Mouse (Mus musculus) heart, embryonic 16.5 days (tissue): Measurements from ENCODE around the gene Acss3. TPM values are rescaled to one million over a fixed set of nuclear protein-coding genes. Genes with fewer than 3 reads are reported as not detected.

Source experiments
- ATAC-seq: fragments of 200-750 bp; cut with Nextera tagmentation; replicated peaks from 2 replicates; pipeline ENCODE4 v1.8.0; 2017; ENCODE audit warnings: moderate number of reproducible peaks; ENCODE audit not compliant: insufficient read depth, low FRiP score; ENCODE audit errors: extremely low read depth
- H3K27ac ChIP-seq: fragments of 300-500 bp; sonication (generic); 2 replicates; pipeline ENCODE4 v1.5.1; 2014; ENCODE audit warnings: mild to moderate bottlenecking, low read length, control low read depth, moderate library complexity
- H3K27me3 ChIP-seq: fragments of 300-500 bp; sonication (generic); 2 replicates; pipeline ENCODE4 v1.6.1; 2014; ENCODE audit warnings: low read length, mixed read lengths; ENCODE audit not compliant: control insufficient read depth, insufficient read depth
- H3K36me3 ChIP-seq: fragments of 300-500 bp; sonication (generic); 2 replicates; pipeline ENCODE4 v1.6.1; 2014; ENCODE audit not compliant: control insufficient read depth, insufficient read depth
- H3K4me1 ChIP-seq: fragments of 300-500 bp; sonication (generic); 2 replicates; pipeline ENCODE4 v1.6.1; 2014; ENCODE audit warnings: low read length, mixed read lengths; ENCODE audit not compliant: control insufficient read depth, insufficient read depth
- H3K4me2 ChIP-seq: fragments of 300-500 bp; sonication (generic); 2 replicates; pipeline ENCODE4 v1.6.1; 2014; ENCODE audit warnings: low read depth, mild to moderate bottlenecking, control low read depth, low read length
- H3K4me3 ChIP-seq: fragments of 300-500 bp; sonication (generic); 2 replicates; pipeline ENCODE4 v1.5.1; 2014; ENCODE audit warnings: mild to moderate bottlenecking, control low read depth, low read length
- H3K9ac ChIP-seq: fragments of 300-500 bp; sonication (generic); 2 replicates; pipeline ENCODE4 v1.6.1; 2014; ENCODE audit warnings: low read length, control low read depth
- H3K9me3 ChIP-seq: fragments of 300-500 bp; sonication (generic); replicated peaks from 2 replicates; pipeline ENCODE4 v1.6.1; 2016; ENCODE audit warnings: low read length; ENCODE audit not compliant: control insufficient read depth
- WGBS: fragments of 180-500 bp; shearing (Covaris S2); extraction: QIAGEN DNeasy Blood & Tissue Kit; methylation state at CpG from one replicate; pipeline ENCODE4 v1.1.7; 2014; 5-methylcytosine and 5-hydroxymethylcytosine counted together
- polyA plus RNA-seq: library from polyadenylated mRNA; unstranded; fragments of >200 nt; fragmentation: Nextera tagmentation; extraction: Ambion mirVana; gene quantifications from 2 replicates; pipeline ENCODE4 v1.2.1, GENCODE M21; 2015

The Acss3 gene
- 2.4 and 2.8 TPM in 2 replicates for polyA plus RNA-seq

DNA sequence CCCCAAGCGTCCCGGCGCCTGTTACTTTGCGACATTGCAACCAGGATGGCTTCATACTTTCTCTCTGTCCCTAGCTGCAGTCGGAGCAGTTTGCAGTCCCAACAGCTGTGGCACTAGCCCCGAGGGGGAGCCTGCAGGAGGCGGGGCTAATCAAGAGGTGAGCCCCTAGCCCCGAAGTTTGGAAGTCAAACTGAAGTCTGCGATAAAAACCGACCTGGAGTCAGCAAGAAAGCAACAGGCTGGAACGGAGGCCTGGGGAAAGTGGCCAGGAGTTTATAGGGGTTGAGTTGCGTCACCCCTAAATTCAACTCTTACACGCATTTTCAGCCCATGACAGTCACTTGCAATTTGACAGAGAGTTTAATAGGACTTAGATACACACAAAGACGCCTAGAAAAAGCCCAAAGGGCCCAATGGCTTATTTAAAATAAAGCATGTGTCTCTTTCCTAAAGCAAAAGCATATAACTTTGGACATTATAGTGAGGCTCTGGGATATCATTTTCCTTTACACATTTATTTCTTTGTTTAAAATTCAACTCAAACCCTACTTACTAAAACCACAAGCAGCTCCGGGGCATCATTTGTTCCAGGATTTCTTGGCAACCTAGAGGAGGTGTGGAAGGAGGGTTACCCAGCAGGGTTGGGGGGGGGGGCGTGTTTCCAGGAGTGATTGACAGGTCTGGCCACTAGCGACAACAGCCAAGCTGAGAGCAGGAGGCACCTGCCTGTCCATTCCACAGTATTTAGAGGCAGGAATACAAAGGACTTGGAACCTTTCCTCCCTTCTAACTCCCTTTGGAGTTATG is at the start of gene Acss3:
Gene Acss3 (minus strand): TSS at position 140 of the 807 bp plus-strand sequence.
- no peaks in the 10 kb centered on the region for H3K9me3 ChIP-seq
- no peaks in the 10 kb centered on the region for H3K36me3 ChIP-seq
- peak within 1 kb of the TSS; percentile 74 for H3K4me3 ChIP-seq
- H3K27ac ChIP-seq, result peak within 1 kb of the TSS; percentile 58
- peak within 1 kb of the TSS; percentile 73 for H3K4me2 ChIP-seq
- peak; percentile 95 for ATAC-seq
- no peaks in the 10 kb centered on the region; the same call in 1 of the 2 replicates for H3K4me1 ChIP-seq
- WGBS, result 3% methylated on average over 17 of the region's 17 CpGs
- no peaks in the 10 kb centered on the region for H3K27me3 ChIP-seq
- peak within 1 kb of the TSS; percentile 87 for H3K9ac ChIP-seq

DNA sequence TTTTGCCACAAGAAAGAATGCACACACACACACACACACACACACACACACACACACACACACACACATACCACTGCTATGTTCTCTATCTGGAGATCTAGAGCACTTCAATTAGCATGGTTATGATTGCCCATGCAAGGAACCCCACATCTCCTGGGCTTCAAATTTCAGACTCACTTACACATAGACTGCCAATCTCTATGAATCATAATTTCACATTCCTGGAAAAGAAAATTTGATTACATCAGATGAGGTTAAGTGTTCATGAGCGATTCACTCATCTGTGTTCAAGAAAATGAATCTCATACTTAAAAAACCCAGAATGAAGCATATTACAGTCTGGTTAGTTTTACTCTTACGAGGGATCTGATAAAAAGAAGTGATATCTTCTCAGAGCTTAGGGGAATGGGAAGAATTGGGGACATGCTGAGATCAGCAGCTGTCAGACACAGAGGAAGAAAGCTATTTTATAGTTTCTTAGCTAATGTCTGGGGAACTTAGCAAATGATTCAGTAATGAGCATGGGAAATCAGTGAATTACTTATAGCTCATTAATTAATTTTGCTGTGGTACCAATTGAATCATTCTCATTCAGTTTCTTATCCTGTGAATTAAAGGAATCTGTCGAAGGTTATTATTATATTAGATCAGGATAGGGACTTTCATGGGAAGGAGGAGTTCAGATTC is 48.7 kb upstream of the Acss3 start:
- Histone ChIP-seq H3K4me2 (no peak overlapping the region), H3K9ac (no peak overlapping the region), H3K4me3 (no peak overlapping the region), H3K36me3 (no peaks in the 10 kb centered on the region), H3K9me3 (no peaks in the 10 kb centered on the region), H3K4me1 (no peaks in the 10 kb centered on the region), H3K27ac (no peak overlapping the region), H3K27me3 (no peaks in the 10 kb centered on the region)
- ATAC-seq, result no peak
- 68% methylated on average over 3 of the region's 3 CpGs for WGBS

DNA sequence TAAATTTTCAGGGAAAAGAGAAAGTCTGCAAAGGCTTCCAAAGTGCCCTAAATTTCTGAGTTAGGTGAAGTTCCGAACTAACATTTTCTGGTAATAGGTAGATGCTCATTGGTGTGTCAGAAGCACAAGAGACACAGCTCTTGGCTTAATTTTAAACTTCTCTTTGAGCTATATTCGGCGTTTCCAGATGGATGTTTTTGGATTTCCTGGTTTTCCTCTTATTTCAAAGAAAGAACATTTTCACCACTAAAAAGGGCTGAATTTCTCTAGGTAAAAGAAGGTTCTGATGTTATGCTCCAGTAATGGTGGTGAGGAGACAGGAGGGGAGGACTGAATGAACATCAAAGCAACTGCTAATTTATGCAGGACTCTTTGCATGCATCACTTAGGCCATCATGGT is 43.0 kb upstream of the Acss3 start:
- no peaks in the 10 kb centered on the region for H3K36me3 ChIP-seq

DNA sequence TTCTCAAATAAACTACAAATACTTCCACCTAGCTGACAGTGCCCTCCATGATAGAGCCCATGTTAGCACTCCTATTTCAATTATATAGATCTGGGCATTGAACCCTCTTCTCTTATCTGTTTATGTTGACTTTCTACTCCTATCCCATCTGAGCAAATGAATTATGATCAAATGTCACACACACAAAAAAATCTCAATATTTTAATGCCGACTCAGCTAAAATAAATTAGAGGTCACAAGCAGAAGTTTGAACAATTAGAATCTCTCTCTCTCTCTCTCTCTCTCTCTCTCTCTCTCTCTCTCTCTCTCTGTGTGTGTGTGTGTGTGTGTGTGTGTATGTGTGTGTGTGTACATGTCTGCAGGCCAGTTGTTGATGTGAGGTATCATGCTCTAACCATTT is 25.3 kb upstream of the Acss3 start:
- Histone ChIP-seq H3K36me3 (no peaks in the 10 kb centered on the region), H3K9ac (no peak overlapping the region), H3K4me1 (no peaks in the 10 kb centered on the region), H3K4me3 (no peak overlapping the region), H3K9me3 (peaks cover 3% of the 10 kb centered on the region; the same call in 1 of the 2 replicates), H3K4me2 (no peak overlapping the region), H3K27ac (no peak overlapping the region), H3K27me3 (no peaks in the 10 kb centered on the region)
- 74% methylated on average over 1 of the region's 1 CpGs for WGBS
- no peak for ATAC-seq

More for the DNA sequence above, 43.0 kb upstream of the Acss3 start:
- 83% methylated on average over 3 of the region's 3 CpGs for WGBS
- H3K9me3 ChIP-seq, result no peaks in the 10 kb centered on the region
- no peak overlapping the region for H3K9ac ChIP-seq
- no peak overlapping the region for H3K27ac ChIP-seq
- H3K4me2 ChIP-seq, result no peak overlapping the region
- H3K4me1 ChIP-seq, result no peaks in the 10 kb centered on the region
- no peak overlapping the region for H3K4me3 ChIP-seq
- no peaks in the 10 kb centered on the region for H3K27me3 ChIP-seq
- ATAC-seq, result no peak

DNA sequence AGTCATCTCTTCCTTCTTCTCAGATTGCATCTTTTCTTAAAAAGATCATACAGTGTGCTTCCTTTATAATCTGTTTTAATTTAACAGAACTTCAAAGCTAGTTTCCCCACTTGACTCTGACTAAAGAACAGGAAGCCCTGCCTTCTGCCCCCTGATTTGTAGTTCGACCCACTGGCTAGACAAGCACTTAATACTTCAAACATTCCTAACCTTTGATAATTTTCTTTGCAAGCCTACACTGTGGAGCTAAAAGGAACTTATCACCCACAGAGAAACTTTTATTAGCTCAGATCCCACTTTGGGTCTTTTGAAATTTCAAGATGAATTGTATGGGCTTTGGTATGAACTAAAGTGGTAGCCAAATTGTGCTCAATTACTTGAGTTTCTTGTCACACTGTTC is 20.5 kb upstream of the Acss3 start:
- WGBS, result 39% methylated on average over 1 of the region's 1 CpGs
- Histone ChIP-seq H3K36me3 (no peaks in the 10 kb centered on the region), H3K4me2 (no peak overlapping the region), H3K9ac (no peak overlapping the region), H3K27ac (no peak overlapping the region), H3K9me3 (no peaks in the 10 kb centered on the region), H3K4me3 (no peak overlapping the region), H3K4me1 (no peaks in the 10 kb centered on the region), H3K27me3 (no peaks in the 10 kb centered on the region)
- ATAC-seq, result no peak

DNA sequence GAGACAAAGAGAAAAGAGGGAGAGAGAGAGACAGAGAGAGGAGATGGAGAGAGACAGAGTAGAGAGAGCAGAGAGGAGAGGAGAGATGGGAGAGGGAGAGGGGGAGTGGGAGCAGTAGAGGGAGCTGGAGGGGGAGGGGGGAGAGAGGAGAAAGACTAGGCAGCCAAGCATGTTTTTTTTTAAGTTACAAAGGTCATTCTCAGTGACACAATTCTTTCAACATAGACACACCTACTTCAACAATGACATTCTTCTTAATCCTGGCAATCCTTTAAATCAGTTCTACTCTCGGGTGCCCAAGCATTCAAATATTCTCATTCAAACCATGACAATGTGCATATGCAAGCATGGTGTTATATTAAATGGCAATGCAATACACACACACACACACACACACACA is 19.4 kb upstream of the Acss3 start:
- Histone ChIP-seq H3K4me2 (no peak overlapping the region), H3K4me1 (no peaks in the 10 kb centered on the region), H3K36me3 (no peaks in the 10 kb centered on the region), H3K9ac (no peak overlapping the region), H3K27ac (no peak overlapping the region), H3K27me3 (no peaks in the 10 kb centered on the region), H3K9me3 (no peaks in the 10 kb centered on the region), H3K4me3 (no peak overlapping the region)
- no peak for ATAC-seq
- WGBS, result 78% methylated on average over 1 of the region's 1 CpGs

DNA sequence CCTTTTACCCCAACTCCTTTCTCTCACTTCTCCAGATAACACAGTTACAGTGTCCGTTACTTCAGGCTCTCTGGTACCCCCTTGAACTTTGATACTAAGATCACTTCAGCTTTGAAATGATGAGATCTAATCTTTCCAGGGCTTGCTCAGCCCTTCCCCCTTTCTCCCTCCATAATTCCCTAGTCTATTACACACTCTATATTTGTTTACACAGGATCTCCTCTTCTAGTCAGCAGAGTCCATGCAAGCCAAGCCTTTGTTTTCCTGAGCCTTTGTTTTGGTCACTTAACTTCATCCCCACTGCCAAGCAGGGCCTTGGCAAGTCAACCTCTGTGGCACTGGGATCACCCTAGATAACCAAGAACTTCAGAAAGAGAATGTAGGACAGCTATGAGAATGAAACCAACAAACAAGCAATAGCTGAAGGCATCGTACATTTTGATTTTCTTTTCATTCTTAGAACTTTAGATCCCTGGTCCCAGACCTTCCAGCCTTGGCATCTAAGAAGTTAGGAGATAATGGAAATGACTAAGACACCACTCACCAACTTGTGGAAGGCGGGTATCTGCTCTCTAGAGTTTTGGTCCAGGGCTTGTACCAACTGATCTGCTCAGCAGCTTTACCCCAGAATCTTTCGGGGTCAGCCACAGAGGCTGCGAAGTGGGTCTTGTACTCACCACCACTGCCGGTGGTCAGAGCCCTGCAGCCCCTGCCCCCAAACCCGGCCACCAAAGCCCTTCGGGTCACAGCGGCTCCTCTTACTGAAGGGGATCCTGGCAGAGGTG is 532 bp downstream of the Acss3 start:
- Histone ChIP-seq H3K4me1 (no peaks in the 10 kb centered on the region; the same call in 1 of the 2 replicates), H3K27ac (peak overlapping the region; percentile 58), H3K9me3 (no peaks in the 10 kb centered on the region), H3K27me3 (no peaks in the 10 kb centered on the region), H3K9ac (peak overlapping the region; percentile 87), H3K4me3 (peak overlapping the region; percentile 74), H3K36me3 (no peaks in the 10 kb centered on the region), H3K4me2 (peak overlapping the region; percentile 73)
- ATAC-seq, result peak; percentile 16; the same call in 1 of the 2 replicates
- WGBS, result 10% methylated on average over 9 of the region's 9 CpGs

DNA sequence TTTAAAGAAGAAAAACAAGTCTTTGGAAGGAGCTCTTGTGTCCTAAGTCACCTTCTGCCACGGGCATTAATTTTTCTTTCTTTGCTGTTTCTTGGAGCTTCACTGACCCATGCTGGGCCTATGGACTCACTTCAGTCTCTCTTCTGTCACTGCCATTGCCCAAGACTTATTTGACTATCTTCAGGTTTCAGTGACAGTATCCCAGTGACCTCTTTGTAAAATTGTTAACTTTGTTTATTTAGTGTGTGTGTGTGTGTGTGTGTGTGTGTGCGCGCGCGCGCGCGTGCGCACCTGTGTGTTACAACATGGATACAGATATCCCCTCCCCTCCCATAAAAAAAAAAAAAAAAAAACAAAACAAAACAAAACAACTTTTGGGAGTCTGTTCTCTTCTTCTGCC is 2.2 kb downstream of the Acss3 start:
- H3K36me3 ChIP-seq, result no peaks in the 10 kb centered on the region
- ATAC-seq, result no peak
- H3K9me3 ChIP-seq, result no peaks in the 10 kb centered on the region
- no peak overlapping the region for H3K9ac ChIP-seq
- no peaks in the 10 kb centered on the region for H3K27me3 ChIP-seq
- no peaks in the 10 kb centered on the region; the same call in 1 of the 2 replicates for H3K4me1 ChIP-seq
- WGBS, result 97% methylated on average over 9 of the region's 9 CpGs
- no peak overlapping the region for H3K27ac ChIP-seq
- no peak overlapping the region for H3K4me3 ChIP-seq
- no peak overlapping the region for H3K4me2 ChIP-seq
